Mouse (Mus musculus) stomach, embryonic 15.5 days (tissue): ENCODE measurements around the gene Tesk1. TPM values are rescaled to one million over a fixed set of nuclear protein-coding genes. Genes with fewer than 3 reads are reported as not detected.
"Not testable (repeated sequence)": the region's sequence is repeated elsewhere in the genome, so short reads cannot be mapped to it uniquely, and the experiment has no call there.

Experiments
- ATAC-seq: fragments of 200-750 bp; cut with Nextera tagmentation; 2 replicates; pipeline ENCODE4 v1.8.0; 2017; ENCODE audit warnings: low read depth, moderate number of reproducible peaks, moderate TSS enrichment; ENCODE audit not compliant: insufficient read depth, low FRiP score
- H3K27ac ChIP-seq: fragments of 300-500 bp; sonication (generic); 2 replicates; pipeline ENCODE4 v1.5.1; 2015; ENCODE audit warnings: mild to moderate bottlenecking, inconsistent platforms
- H3K27me3 ChIP-seq: fragments of 300-500 bp; sonication (generic); replicated peaks from 2 replicates; pipeline ENCODE4 v1.6.1; 2015; ENCODE audit warnings: inconsistent platforms
- H3K36me3 ChIP-seq: fragments of 300-500 bp; sonication (generic); 2 replicates; pipeline ENCODE4 v1.6.1; 2015; ENCODE audit warnings: inconsistent platforms
- H3K4me1 ChIP-seq: fragments of 300-500 bp; sonication (generic); 2 replicates; pipeline ENCODE4 v1.6.1; 2015; ENCODE audit warnings: inconsistent platforms
- H3K4me2 ChIP-seq: fragments of 300-500 bp; sonication (generic); 2 replicates; pipeline ENCODE4 v1.6.1; 2015; ENCODE audit warnings: mild to moderate bottlenecking, inconsistent platforms
- H3K4me3 ChIP-seq: fragments of 300-500 bp; sonication (generic); replicated peaks from 2 replicates; pipeline ENCODE4 v1.5.1; 2015; ENCODE audit warnings: inconsistent platforms
- H3K9ac ChIP-seq: fragments of 300-500 bp; sonication (generic); 2 replicates; pipeline ENCODE4 v1.6.1; 2015; ENCODE audit warnings: inconsistent platforms
- H3K9me3 ChIP-seq: fragments of 300-500 bp; sonication (generic); 2 replicates; pipeline ENCODE4 v1.6.1; 2016; ENCODE audit warnings: inconsistent platforms
- WGBS: fragments of 180-500 bp; shearing (Covaris S2); methylation state at CpG from one replicate; pipeline ENCODE4 v1.1.7; 2015; 5-methylcytosine and 5-hydroxymethylcytosine counted together
- polyA plus RNA-seq: library from polyadenylated mRNA; unstranded; fragments of >200 nt; fragmentation: Nextera tagmentation; extraction: Ambion mirVana; gene quantifications from 2 replicates; pipeline ENCODE4 v1.2.1, GENCODE M21; 2015

Tesk1 gene
- polyA plus RNA-seq, 1 experiment from 2014 or later = 6.2 TPM

GRCm38 (mm10) chr4:43485666-43486065 is 43.9 kb downstream of the Tesk1 start:
- H3K9ac ChIP-seq, H3K4me1 ChIP-seq, H3K27me3 ChIP-seq, H3K9me3 ChIP-seq, H3K27ac ChIP-seq, ATAC-seq, H3K4me3 ChIP-seq, H3K36me3 ChIP-seq, H3K4me2 ChIP-seq: not testable (repeated sequence)
- 79% methylated on average over 5 of the region's 5 CpGs for WGBS

DNA sequence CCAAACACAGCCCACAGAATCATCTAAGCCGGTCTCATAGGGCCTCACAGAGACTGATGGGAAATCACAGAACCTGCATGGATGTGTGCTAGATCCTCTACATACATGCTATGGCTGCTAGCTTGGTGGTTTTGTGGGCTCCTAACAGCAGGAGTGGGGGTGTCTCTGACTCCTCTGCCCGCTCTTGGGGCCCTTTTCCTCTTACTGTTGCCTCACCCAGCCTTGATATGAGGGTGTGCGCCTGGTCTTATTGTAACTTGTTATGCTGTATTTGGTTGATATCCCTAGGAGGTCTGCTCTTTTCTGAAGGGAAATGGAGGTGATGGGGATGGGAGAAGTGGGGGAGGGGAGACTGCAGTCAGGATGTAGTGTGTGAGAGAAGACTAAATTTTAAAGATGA is 47.9 kb downstream of the Tesk1 start:
- Histone ChIP-seq H3K4me3 (no peak overlapping the region), H3K4me2 (no peak overlapping the region), H3K4me1 (0 out of 2 replicates have a peak, but pooled peaks cover 3% of the 10 kb centered on the region), H3K9ac (no peak overlapping the region), H3K27me3 (no peaks in the 10 kb centered on the region), H3K9me3 (no peaks in the 10 kb centered on the region), H3K36me3 (no peaks in the 10 kb centered on the region), H3K27ac (no peak overlapping the region)
- no peak for ATAC-seq
- WGBS = 93% methylated on average over 3 of the region's 3 CpGs

DNA sequence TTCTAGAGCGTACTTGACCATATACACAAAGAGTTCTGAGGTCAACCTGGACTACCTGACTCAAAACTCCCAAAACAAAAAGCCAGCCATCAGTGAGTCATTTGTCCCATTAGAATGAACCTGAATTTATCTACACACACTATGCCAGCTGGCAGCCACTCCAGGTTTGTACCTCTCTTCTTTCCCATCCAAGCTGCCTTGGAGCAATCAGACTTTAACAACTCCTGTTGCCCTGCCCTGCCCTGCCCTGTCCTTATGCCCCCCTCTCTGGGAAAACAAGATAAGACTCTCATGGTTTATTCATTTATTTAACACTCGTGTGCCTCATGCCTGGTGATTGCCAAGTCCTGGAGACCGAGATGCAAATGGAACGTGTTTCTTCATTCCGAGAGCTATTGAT is 49.1 kb downstream of the Tesk1 start:
- Histone ChIP-seq H3K4me2 (no peak overlapping the region), H3K27me3 (no peaks in the 10 kb centered on the region), H3K4me3 (no peak overlapping the region), H3K4me1 (0 out of 2 replicates have a peak, but pooled peaks cover 3% of the 10 kb centered on the region), H3K36me3 (no peaks in the 10 kb centered on the region), H3K27ac (no peak overlapping the region), H3K9ac (no peak overlapping the region), H3K9me3 (no peaks in the 10 kb centered on the region)
- no peak for ATAC-seq
- WGBS = 68% methylated on average over 5 of the region's 5 CpGs

GRCm38 (mm10) chr4:43492101-43492820 is 50.5 kb downstream of the Tesk1 start:
- Histone ChIP-seq H3K36me3 (peaks cover 8% of the 10 kb centered on the region; the same call in 1 of the 2 replicates), H3K9ac (no peak overlapping the region), H3K4me3 (peak overlapping the region; percentile 21), H3K27me3 (no peaks in the 10 kb centered on the region), H3K4me1 (peaks cover 11% of the 10 kb centered on the region), H3K9me3 (no peaks in the 10 kb centered on the region), H3K4me2 (peak overlapping the region; percentile 40), H3K27ac (peak overlapping the region; percentile 92)
- WGBS = 41% methylated on average over 12 of the region's 12 CpGs
- no peak for ATAC-seq

GRCm38 (mm10) chr4:43492821-43493185 is 51.1 kb downstream of the Tesk1 start, which contains the start of gene Ccdc107:
Gene Ccdc107 (plus strand): TSS chr4:43492900.
- Histone ChIP-seq H3K27ac (peak within 1 kb of the TSS; percentile 92), H3K4me1 (peaks cover 17% of the 10 kb centered on the region), H3K4me3 (peak within 1 kb of the TSS; percentile 81), H3K27me3 (no peaks in the 10 kb centered on the region), H3K9me3 (no peaks in the 10 kb centered on the region), H3K36me3 (peaks cover 8% of the 10 kb centered on the region; the same call in 1 of the 2 replicates), H3K9ac (peak within 1 kb of the TSS; percentile 63), H3K4me2 (peak within 1 kb of the TSS; percentile 77)
- under 1% methylated on average over 25 of the region's 25 CpGs for WGBS
- peak; percentile 98 for ATAC-seq

DNA sequence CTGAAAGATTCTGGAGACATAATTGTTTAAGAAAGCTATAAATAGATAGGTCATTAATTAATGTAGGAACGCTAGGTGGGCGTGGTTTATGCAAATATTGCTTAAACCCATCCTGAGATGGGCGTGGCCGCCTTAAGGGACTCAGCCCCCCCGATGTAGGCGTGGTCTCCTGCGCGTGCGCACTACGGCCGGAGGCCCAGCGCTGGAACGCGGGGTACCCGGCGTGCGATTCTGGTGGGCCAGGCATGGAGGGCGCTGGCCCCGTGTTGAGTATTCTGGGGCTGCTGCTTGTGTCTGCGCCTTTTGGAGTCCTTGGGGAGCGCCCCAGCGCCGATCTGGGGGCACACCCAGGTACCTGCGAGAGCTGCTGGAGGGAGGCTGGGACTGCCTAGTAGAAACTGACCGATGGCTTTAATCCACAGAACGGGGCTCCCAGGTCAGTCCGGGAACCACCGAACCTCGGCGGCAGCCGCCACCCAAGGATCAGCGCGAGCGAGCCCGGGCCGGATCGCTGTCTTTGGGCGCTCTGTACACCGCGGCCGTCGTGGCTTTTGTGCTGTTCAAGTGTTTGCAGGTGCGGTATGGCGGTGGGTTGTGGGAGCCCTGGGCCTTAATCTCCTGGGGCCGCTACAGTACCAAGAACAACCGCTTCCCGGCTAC is 51.6 kb downstream of the Tesk1 start:
- WGBS = 0% methylated on average over 47 of the region's 47 CpGs
- Histone ChIP-seq H3K27ac (peak overlapping the region; percentile 92), H3K4me2 (peak overlapping the region; percentile 77), H3K4me3 (peak overlapping the region; percentile 81), H3K9ac (peak overlapping the region; percentile 63), H3K27me3 (no peaks in the 10 kb centered on the region), H3K9me3 (no peaks in the 10 kb centered on the region), H3K4me1 (peaks cover 22% of the 10 kb centered on the region), H3K36me3 (peaks cover 8% of the 10 kb centered on the region; the same call in 1 of the 2 replicates)
- ATAC-seq = peak; percentile 81

GRCm38 (mm10) chr4:43493846-43494240 is 52.1 kb downstream of the Tesk1 start:
- 1% methylated on average over 9 of the region's 9 CpGs for WGBS
- no peak for ATAC-seq
- Histone ChIP-seq H3K9me3 (no peaks in the 10 kb centered on the region), H3K4me3 (peak overlapping the region; percentile 81), H3K4me1 (peaks cover 27% of the 10 kb centered on the region), H3K27ac (peak overlapping the region; percentile 92), H3K9ac (peak overlapping the region; percentile 63), H3K4me2 (peak overlapping the region; percentile 77), H3K27me3 (no peaks in the 10 kb centered on the region), H3K36me3 (peaks cover 8% of the 10 kb centered on the region; the same call in 1 of the 2 replicates)

GRCm38 (mm10) chr4:43496587-43496986 is 54.8 kb downstream of the Tesk1 start:
- Histone ChIP-seq H3K4me3 (no peak overlapping the region), H3K9me3 (no peaks in the 10 kb centered on the region), H3K27ac (no peak overlapping the region; the same call in 1 of the 2 replicates), H3K27me3 (no peaks in the 10 kb centered on the region), H3K4me1 (peaks cover 30% of the 10 kb centered on the region), H3K4me2 (no peak overlapping the region), H3K36me3 (peaks cover 8% of the 10 kb centered on the region; the same call in 1 of the 2 replicates), H3K9ac (no peak overlapping the region)
- WGBS = 65% methylated on average over 6 of the region's 6 CpGs
- no peak for ATAC-seq

DNA sequence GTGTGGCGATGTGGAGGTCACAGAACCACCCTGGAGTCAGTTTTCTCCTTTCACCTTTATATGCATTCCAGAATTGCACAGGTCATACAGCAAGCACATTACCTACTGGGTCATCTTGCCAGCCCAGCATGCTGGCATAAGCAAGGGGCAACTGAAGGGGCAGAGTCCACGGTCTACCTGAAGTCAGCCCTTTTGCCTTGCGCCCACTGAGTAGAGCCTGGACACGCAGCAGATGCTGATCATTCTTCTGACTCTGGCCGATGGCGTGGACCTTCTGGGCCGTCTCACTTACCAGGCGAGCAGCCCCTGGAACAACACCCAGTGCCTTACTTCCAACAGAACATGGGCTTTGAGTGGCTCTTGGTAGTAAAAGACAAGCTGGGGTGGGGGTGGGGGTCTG is 55.7 kb downstream of the Tesk1 start:
- Histone ChIP-seq H3K27me3 (no peaks in the 10 kb centered on the region), H3K36me3 (peaks cover 8% of the 10 kb centered on the region; the same call in 1 of the 2 replicates), H3K4me3 (0 out of 2 replicates have a peak overlapping the region, but pooled peaks have one; percentile 62), H3K9me3 (no peaks in the 10 kb centered on the region), H3K4me2 (peak overlapping the region; percentile 74; the same call in 1 of the 2 replicates), H3K4me1 (peaks cover 30% of the 10 kb centered on the region), H3K27ac (no peak overlapping the region), H3K9ac (no peak overlapping the region)
- no peak for ATAC-seq
- 90% methylated on average over 8 of the region's 8 CpGs for WGBS

Other genes starting within 250 kb of the Tesk1 start
- gene Atp8b5, start 174.8 kb upstream of the Tesk1 start, polyA plus RNA-seq = 0.23 and 0.27 TPM in 2 replicates
- gene Rusc2, start 60.0 kb upstream of the Tesk1 start, polyA plus RNA-seq = 16.3 and 17.2 TPM in 2 replicates
- 0.22 TPM in 1 of 2 replicates, not detected in the other for gene Fam166b, start 12.8 kb upstream of the Tesk1 start, polyA plus RNA-seq
- 3.3 and 5.2 TPM in 2 replicates for gene Cd72, start 12.7 kb downstream of the Tesk1 start, polyA plus RNA-seq
- gene Sit1, start 41.8 kb downstream of the Tesk1 start, polyA plus RNA-seq = not detected in 2 replicates
- gene Ccdc107, start 51.0 kb downstream of the Tesk1 start, polyA plus RNA-seq = 104 and 105 TPM in 2 replicates
- gene Arhgef39, start 57.8 kb downstream of the Tesk1 start, polyA plus RNA-seq = 44.5 and 52.0 TPM in 2 replicates
- gene Car9, start 65.0 kb downstream of the Tesk1 start, polyA plus RNA-seq = 30.9 and 45.8 TPM in 2 replicates
- gene Tpm2, start 81.8 kb downstream of the Tesk1 start, polyA plus RNA-seq = 795 and 837 TPM in 2 replicates
- 69.4 and 70.8 TPM in 2 replicates for gene Creb3, start 120.4 kb downstream of the Tesk1 start, polyA plus RNA-seq
- gene Tln1, start 120.8 kb downstream of the Tesk1 start, polyA plus RNA-seq = 76.9 and 81.1 TPM in 2 replicates
- 24.5 and 30.8 TPM in 2 replicates for gene Rgp1, start 136.8 kb downstream of the Tesk1 start, polyA plus RNA-seq
- gene Gba2, start 136.9 kb downstream of the Tesk1 start, polyA plus RNA-seq = 15.6 and 16.1 TPM in 2 replicates
- gene Msmp, start 142.6 kb downstream of the Tesk1 start, polyA plus RNA-seq = 0.85 and 1.8 TPM in 2 replicates
- 9.3 TPM in 2 replicates for gene Npr2, start 190.0 kb downstream of the Tesk1 start, polyA plus RNA-seq
- 0.80 and 1.0 TPM in 2 replicates for gene Spag8, start 211.7 kb downstream of the Tesk1 start, polyA plus RNA-seq
- gene Hint2, start 214.5 kb downstream of the Tesk1 start, polyA plus RNA-seq = 108 and 116 TPM in 2 replicates
- gene Tmem8b, start 227.0 kb downstream of the Tesk1 start, polyA plus RNA-seq = 4.0 and 4.6 TPM in 2 replicates
- gene Fam221b, start 227.2 kb downstream of the Tesk1 start, polyA plus RNA-seq = 2.5 and 4.1 TPM in 2 replicates